Mouse (Mus musculus): ENCODE results near the gene Atf3.
"Not testable (repeated sequence)": the region's sequence is repeated elsewhere in the genome, so short reads cannot be mapped to it uniquely, and the experiment has no call there.

Gene Atf3

GRCm38 (mm10) chr1:191153052-191153451 is 64.8 kb downstream of the Atf3 start:
- peak; percentile 17 to 27 for DNase-seq (ENCODE audit: low spot score in 2 of 2)

GRCm38 (mm10) chr1:191150924-191151605 is 66.8 kb downstream of the Atf3 start:
- no peak for DNase-seq (ENCODE audit: low spot score in 2 of 2)

- not testable (repeated sequence) for DNase-seq (ENCODE audit: low spot score in 2 of 2)
Measured at GRCm38 (mm10) chr1:191149489-191149888, 68.3 kb downstream of the Atf3 start.

GRCm38 (mm10) chr1:191140983-191141382 is 76.9 kb downstream of the Atf3 start:
- DNase-seq (ENCODE audit: low spot score in 2 of 2), result no peak

- no peak for DNase-seq (ENCODE audit: low spot score in 2 of 2)
Measured at GRCm38 (mm10) chr1:191138874-191139495, 78.9 kb downstream of the Atf3 start.

- DNase-seq (ENCODE audit: low spot score in 2 of 2), result no peak
Measured at GRCm38 (mm10) chr1:191138436-191138835, 79.4 kb downstream of the Atf3 start.

GRCm38 (mm10) chr1:191135406-191135805 is 82.4 kb downstream of the Atf3 start:
- no peak for DNase-seq (ENCODE audit: low spot score in 2 of 2)

- DNase-seq (ENCODE audit: low spot score in 2 of 2), result no peak
Measured at GRCm38 (mm10) chr1:191132934-191133333, 84.9 kb downstream of the Atf3 start.

GRCm38 (mm10) chr1:191132240-191132639 is 85.6 kb downstream of the Atf3 start:
- no peak for DNase-seq (ENCODE audit: low spot score in 2 of 2)

- DNase-seq (ENCODE audit: low spot score in 2 of 2), result no peak
Measured at GRCm38 (mm10) chr1:191131692-191132091, 86.1 kb downstream of the Atf3 start.

- peak; percentile 46 to 50 for DNase-seq (ENCODE audit: low spot score in 2 of 2)
Measured at GRCm38 (mm10) chr1:191125811-191126638, 91.8 kb downstream of the Atf3 start.

- no peak for DNase-seq (ENCODE audit: low spot score in 2 of 2)
Measured at GRCm38 (mm10) chr1:191124288-191124687, 93.6 kb downstream of the Atf3 start.

GRCm38 (mm10) chr1:191123696-191124095 is 94.1 kb downstream of the Atf3 start:
- no peak for DNase-seq (ENCODE audit: low spot score in 2 of 2)

GRCm38 (mm10) chr1:191122744-191123143 is 95.1 kb downstream of the Atf3 start:
- DNase-seq (ENCODE audit: low spot score in 2 of 2), result peak; percentile 36 to 53
